Mouse (Mus musculus) thymus, adult 2 months (tissue): ENCODE measurements at regions not wholly inside any gene's neighbourhood (a gene's known extent, or its start where the extent isn't known, plus 50 kb on each side); places are given as distances from the start of the nearest gene placed in this dataset.
"Not testable (repeated sequence)": the region's sequence is repeated elsewhere in the genome, so short reads cannot be mapped to it uniquely, and the experiment has no call there.

Experiments
- CTCF ChIP-seq: fragments of 200-500 bp; IDR thresholded peaks from 2 replicates; pipeline ENCODE4 v1.5.1; 2012; ENCODE audit warnings: mild to moderate bottlenecking, control low read depth, low read length, moderate library complexity, borderline replicate concordance; ENCODE audit not compliant: control insufficient read depth, poor library complexity, insufficient read depth; ENCODE audit errors: extremely low read depth
- POLR2A ChIP-seq: fragments of 200-500 bp; IDR thresholded peaks from 2 replicates; pipeline ENCODE4 v1.6.1; 2012; ENCODE audit warnings: mild to moderate bottlenecking, low read length, control low read depth, moderate library complexity; ENCODE audit not compliant: control insufficient read depth, poor library complexity, insufficient read depth; ENCODE audit errors: extremely low read depth

DNA sequence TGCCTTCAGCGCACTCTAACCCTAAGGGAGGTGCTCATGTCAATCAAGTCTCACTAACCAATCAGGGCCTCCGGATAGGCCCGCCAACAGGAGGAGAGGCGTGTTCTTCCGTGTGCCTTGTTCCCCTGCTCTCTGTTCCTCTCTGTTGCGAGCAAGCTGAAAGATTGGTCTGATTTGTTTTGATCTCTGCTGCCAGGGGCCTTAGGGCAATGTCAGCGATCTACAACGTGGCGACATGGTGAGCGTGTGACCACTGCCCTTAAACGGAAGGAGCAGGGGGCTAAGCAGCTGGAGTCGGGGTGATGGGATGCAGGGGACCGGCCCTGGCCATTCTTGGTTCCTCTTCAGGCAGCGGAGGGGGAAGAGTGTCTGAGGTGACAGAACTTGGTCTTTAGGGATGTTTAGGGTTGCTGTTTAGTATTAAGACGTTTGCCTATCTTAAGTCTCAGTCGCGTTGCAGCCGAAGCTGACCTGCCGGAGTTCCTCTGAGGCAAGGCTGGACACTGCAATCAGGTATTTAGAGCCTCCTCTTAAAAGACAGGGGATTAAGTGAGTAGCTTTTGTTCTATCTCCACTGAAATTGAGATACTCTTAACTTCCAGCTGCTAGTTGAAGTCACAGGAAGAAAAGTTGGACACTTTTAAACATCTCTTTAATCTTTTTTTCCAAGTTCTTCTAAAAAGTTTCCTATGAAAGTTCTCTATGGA lies 234.4 kb upstream of the Cts3 start:
- TF ChIP-seq CTCF, POLR2A: not testable (repeated sequence)
